Mouse (Mus musculus) fat pad, adult 2 months (tissue): ENCODE results near the gene Tekt4.

ENCODE experiments used
- DNase-seq: peaks from one replicate; pipeline ENCODE4 v3.0.0-alpha.2; 2011; ENCODE audit warnings: low read depth, low spot score; ENCODE audit errors: extremely low read depth

Tekt4 gene

DNA sequence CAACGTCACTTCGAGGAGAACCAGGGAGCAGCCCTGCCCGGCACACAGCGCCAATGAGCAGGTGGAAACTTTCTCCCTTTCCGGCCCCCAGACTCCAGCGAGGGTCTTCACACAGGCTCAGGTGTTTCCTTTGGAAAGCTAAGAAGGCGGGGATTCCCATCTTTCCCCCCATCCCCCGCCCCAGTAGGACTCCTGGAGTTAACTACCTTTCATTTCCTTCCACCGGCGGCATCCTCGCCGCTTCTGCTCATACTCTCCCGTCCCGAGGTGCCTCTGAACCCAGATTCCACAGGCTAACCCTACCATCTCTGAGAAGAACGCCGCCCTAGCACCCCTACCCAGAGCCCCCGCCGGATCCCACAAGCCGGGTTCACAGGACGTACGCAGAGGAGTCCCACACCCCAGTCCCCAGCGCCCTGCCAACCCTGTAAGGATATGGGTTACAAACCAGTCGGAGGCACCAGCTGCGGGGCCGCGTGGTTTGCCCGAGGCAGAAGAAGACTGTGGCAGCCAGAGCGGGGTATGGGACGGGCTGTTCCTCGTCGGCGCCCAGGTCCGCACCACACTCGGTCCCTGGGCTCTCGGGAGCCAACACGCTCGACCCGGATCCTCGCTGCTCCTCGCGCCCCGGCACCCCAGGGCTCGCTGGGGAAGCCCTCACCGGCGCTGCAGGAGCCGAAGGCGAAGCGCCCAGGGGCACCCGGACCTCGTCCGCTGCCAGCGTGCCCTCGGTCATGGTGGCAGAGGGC, 21.8 kb upstream of the Tekt4 start:
- no peak for DNase-seq

DNA sequence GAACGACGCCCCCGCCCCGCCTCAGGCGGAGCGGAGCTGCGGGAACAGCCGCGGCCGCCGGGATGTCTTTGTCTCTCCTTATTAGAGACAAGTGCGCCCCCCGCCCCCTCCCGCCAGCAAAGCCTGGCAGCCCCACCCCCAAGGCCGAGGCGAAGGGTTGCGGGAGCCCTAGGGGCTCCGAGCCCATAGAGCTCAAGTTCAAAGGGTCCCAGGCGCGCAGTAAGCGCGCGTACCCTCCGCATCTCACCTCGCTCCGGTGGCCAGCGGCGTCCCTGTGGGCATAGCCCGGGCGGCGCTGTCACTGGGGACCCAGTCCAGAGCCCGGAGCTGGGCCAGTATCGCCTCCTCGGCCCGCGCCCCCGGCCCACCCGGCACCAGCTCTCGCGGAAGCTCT, 21.2 kb upstream of the Tekt4 start:
- DNase-seq = no peak

DNA sequence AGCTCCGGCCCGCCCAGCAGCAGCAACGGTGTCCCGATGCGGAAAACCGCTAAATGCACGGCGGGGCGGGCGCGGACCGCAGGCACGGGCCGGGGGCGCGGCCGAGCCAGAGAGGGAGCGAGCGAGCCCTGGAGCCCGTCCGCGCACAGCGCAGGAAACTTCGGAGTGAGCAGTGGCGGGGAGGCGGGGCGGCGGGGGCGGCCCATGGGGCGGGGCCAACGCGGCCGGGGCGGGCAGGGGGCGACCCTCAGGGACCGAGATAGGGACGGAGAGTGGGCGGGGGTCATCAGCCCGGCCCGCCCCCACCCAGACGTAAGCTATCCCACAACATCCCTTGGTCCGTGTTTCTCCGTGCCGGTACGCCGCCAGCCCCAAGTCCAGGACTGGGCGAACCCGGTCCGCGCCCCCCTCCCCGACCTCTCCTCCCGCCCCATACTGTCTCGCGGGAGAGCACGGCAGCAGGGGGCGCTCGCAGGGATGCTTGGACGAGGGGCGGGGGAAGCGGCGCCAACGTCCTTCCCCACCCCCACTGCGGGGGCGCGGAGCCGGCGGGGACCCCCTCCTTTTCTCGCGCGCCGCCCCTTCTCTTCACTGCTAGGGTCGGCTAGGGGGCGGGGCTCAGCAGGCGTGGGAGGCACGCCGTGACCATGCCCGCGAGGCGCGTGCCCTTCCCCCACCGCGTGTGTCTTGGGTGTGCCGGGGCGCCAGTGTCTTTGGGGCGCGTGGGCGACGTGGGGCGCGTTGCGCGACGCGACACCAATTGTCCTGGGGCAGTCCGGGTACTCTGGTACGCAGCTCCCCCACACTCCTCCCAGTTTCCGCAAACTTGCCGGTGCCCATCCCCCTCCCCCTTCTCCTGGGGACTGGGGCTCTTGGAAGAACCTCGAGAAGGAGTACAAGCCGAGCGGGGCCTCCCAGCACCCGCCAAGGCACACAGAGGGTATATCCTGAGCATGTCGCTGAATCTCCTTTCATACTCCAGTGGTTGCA, 20.5 kb upstream of the Tekt4 start, which contains the start of gene Cacna1h:
Gene Cacna1h, minus strand, starts transcription at position 167 of the 990 bp plus-strand sequence.
- no peak for DNase-seq

DNA sequence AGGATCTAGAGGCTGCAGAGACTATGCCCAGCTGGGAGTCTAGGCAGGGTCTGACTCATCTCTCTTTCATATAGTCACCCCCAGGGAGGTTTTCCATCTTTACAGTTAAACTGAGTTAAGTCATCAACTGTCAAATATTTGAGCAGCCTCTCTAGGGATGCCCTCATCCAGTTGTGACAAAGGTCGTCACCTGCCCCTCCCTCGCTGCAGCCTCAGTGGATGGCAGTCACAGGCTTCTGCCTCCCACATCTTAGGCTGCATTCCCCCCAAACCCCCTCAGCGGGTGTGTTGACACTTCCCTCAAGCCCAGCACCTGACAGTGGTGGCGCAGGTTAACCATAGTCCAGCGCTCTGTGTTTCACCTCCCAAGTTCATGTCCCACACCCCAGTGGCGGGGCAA, 13.0 kb upstream of the Tekt4 start:
- DNase-seq = no peak

DNA sequence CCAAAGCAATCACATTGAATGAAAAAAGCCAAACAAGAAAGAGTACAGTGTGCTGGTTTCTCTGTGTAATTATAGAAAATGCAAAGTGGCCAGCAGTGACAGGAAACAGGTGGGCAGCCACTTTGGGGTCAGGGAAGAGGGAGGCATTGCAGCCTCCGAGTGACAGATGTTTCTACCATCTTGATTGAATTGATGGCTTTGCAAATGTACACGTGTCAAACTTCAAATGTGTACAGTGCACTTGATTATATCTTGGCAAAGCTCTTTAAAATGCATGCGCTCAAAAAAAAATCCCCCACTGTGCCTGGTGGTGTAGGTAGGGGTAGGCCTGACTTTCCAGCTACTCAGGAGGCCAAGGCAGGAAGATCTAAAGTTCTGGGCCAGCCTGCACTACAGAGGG, 11.5 kb upstream of the Tekt4 start:
- no peak for DNase-seq

DNA sequence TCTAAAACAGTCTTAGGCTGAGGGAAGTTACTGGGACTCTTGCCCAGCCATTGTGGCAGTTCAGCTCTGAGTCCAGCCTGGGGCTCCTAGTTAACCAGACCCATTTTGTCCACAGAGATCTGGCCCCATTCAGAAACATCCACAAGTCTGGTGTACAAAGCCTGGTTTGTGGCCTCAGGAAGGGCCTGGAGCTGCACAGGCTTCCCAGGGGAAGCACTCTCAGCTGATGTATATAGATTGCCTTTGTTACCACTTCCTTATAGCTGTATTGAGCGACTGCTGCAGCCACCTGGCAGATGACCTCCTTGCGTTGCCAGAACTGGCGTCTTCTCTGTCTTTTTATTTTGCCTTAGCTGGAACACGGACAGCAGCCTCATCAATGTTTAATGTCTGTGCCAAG, 9.3 kb upstream of the Tekt4 start:
- no peak for DNase-seq

DNA sequence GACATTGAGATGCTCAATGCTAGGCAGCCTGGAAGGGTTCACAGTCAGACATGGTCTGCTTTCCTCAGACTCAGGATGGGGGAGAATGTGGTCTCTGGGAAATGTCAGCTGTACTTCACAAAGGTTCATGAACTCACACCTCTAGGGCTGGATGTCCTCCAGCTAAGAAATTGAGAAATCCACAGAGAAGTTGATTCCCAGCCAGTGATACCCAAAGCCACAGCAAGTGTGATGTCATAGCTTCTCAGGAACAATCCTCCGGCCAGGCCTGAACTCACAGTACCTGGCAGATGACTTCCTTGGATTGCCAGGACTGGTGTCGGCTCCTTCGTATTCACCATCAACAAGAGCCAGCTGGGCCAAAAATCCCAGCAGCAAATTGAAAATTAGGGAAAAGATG, 8.6 kb upstream of the Tekt4 start:
- no peak for DNase-seq

DNA sequence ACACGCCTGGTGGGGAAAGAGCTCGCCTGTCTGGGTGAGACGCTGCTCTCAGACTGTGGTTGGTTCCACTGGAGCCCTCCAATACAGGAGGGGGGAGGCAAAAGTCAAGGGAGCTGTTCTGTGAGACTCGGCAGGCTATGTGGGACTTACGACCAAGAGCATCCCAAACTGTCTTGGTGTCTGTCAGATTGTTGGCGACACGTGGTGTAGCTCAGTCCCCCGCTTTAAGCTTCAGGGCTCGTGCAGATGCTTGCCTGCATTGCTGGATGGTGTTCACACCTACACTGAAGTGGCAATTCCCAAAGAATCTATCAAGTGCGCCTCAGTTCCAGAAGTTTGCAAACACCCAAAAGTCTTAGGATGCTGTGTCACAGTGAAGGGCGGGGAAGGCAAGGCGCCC, 6.5 kb upstream of the Tekt4 start:
- no peak for DNase-seq

DNA sequence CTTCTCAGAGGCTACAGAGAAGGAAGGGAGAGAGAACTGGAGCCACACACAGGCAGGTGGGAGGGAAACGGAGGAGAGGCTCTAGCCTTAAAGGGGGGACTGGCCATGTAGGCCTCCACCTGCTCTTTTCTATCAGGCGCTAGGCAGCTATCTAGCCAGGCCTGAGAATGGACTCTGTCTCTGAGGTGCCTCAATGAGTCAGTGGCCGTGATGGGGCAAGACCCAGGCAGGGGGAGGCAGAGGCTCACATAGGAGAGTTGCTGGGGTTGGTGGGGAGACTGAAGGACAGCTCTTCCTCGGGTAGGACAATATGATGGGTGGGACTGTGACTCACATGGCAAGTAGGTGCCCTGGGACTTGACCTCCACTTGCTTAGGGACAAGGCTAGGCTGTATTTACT, 4.1 kb upstream of the Tekt4 start:
- DNase-seq = no peak

DNA sequence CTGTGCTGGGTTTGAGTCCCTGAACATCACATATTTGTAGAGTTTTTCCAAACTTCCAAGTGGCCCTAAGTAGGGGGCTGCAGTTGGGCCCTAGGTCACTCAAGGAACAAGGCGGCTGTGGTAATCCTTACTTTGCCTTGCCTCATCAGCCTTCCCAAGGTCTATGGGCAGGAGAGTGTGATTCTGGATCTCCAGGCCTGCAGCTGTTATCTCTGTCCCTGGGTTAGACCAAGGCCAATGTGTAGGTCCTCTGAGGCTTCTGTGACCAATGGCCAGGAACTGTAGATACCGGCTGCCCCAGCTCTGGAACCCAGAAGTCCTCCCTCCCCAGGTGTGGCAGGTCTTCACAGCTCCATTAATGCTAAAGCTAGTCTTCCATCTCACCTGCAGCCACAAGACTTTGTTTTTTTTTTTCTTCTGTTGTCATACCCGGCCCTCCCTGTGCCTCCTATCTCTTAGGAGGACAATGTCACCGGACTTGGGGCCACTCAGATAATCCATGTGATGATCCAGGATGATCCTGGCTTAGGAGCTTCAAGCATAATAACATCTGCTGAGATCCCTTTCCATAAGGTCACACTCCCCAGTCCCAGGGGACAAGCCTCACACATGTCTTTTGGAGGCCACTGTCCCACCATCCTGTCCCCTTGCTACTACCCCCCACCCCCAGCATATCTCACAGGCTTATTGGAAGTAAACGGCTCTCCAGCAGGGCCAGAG, 2.0 kb upstream of the Tekt4 start:
- no peak for DNase-seq

DNA sequence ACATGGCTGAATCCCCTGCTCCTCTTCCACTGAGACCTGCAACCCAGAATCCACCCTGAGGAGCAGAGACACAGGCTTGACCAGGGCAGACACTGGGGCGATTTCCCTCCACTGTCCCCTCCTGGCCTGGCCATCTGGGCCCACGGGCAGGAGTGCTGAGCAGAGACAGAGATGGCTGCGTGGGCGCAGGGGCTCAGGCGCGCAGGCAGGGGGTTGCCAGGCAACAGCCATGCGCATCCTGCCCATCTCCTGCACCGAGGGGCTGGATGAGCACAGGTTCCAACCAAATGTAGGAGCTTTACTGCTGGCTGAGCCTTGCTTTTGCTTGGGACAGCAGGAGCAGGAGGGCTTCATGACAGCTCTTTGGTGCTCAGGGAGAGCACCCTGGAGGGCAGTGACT, 2.1 kb downstream of the Tekt4 start:
- no peak for DNase-seq

DNA sequence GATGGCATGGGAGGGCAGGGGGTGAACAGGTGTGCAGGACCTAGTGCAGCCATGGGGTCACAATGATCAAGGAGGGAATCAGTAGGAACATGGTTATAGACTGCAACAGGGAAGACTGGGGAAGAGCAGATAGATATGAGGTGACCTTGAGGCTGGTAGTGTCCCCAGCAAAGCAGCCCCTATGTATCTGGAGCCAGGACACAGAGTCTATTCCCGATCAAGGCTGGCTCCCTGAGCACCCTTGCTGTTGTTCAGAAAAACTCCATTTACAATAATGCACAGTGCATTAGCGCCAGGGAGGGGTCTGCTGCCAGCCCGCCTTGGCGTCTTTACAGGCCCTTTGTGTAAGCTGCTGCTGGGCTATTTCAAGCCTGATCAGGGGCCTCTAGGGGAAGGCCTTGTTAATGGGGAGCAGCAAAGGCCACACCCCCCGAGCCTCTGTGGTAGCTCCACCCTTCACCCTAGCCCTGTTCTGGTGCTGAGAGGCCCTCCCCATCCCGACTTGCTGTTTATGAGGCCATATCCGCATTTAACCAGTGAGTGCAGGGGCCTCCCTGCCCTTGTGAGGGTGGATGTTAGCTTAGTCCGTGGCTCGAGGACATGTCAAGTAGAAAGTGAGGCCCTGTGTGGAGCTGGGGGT, 7.9 kb downstream of the Tekt4 start:
- no peak for DNase-seq

DNA sequence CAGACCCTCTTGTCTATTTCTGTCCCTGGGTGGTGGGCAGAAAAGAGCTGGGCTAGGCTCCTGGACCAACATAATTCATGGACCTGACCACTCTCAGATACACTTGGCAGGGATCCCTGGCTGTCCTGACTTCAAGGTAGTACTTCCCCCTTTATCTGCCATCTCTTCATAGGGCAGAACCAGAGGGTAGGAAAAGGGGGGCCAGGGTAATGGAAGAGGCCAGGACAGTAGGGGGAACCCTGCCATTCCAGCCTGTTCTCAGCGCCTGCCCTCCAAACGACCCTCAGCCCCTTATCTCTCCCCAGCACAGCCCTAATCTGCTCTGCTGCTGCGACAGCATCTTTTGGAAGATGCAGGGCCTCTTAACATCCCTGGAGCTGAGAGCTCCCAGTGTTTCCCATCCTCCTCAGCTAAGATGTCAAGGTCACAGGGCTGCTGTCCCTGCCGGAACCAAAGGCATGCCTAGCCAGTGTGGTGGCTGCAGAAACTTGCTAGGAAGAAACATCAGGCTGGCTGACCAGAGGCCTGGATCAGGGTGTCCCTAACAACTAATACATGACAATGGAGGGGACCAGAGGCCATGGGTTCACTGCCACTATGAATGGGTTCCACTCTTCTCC, 9.0 kb downstream of the Tekt4 start:
- DNase-seq = no peak

DNA sequence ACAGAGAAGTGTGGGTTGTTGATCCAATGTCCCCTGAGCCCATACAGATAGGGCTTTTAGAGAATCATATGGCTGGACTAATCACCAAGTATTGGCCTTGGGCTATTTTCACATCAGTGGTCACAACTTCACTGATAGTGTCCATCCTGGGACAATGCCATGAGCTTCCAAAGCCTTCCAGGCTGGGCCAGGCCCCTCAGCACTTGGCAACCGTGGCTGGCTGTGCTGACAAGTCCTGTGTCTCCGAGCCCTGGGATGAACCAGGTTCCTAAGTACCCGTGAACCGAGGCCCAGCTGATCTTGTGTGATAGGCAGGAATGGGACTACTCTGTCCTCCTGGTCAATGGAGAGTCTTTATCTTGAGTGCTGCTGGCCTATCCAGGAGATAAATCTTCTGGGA, 9.7 kb downstream of the Tekt4 start:
- no peak for DNase-seq

DNA sequence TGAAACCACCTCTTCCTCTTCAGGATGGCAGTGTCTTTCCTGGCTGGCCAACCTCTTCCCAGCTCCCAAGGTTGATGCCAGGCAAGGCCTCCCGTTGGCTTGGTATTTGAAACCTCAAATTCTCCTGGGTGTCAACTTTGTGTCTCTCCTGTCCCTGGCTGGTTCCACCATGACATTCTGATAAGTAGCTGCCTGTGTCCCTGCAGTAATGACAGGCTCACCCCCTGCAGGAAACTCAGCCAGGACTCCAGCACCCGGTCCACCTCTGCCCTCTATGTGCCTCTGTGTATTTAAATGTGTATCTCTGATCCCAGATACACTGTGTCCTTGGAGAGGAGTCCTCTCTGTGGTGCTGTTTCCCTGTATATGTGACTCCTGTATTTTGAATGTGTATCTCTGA, 11.8 kb downstream of the Tekt4 start:
- DNase-seq = no peak

DNA sequence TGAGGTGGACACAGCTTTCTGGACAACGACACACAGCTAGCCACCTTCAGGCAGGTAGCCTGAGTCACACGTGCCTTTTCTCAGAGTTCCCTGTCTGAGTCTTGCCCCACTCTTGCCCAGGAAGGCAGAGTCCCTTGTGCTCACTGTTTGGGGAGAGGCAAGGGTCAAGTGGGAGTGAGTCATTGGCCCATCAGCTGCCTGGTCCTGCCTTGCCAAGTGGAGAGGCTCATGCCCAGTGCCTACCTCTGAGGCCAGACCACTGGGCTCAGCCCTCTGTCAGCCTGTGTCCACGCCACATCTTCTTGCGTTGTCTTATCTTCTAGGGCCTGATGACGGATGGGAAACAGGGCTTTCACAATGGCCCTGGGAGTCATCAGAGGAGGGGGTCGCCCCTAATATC, 13.4 kb downstream of the Tekt4 start:
- no peak for DNase-seq

DNA sequence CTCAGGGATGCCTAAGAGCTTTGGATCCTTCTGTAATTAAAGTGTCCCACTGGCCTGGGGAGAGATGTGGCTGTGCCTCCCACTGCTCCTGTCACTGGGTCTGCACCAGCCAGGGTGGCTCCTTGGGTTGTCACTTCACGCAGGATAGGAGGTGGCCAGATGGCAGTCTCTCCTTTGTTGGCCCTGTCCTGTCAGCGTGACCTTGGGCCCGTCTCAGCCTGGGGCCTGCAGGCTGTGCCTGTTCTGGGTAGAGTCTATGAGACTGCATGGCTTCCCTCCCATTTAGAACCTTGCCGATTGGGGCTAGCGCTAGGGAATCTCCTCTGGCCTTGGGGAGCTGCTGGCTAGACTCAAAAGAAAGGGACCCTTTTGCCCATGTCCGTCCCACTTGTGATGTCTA, 13.9 kb downstream of the Tekt4 start:
- no peak for DNase-seq

DNA sequence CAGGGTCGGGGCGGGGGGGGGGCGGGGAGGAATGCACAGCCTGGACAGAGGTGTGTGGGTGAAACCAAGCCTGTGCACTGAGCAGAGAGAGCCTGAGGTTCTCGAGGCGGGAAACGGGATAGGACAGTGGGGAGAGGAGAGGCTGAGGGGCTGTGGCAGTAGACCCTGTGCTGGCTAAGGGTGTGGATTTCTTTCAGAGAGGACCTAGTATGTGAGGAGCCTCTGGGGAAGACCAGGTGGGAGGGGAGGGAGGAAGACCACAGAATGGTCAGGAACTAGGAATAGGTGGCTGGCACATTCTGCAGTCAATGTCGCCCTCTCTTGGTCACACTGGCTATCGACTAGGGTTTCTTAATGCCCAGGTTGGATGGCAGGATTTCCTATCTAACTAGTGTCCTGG, 15.4 kb downstream of the Tekt4 start:
- DNase-seq = no peak

DNA sequence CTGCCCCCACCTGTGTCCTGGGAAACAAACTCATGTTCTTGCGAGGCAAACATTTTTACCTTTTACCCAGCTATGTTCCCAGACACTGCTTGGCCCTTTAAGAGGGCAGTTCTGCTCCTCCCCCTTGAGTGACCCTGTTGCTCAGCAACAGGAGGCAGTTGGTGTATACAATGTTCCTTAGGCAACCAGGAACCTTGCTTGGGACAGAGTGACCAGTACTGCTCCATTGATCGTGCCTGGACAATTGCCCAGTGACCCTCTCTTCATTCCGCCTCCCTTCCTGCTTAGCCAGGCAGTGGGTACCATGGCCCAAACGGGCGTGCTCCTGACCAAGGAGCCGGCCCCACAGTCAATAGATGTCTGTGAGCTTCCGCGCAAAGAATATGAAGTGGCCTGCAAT, 17.0 kb downstream of the Tekt4 start:
- DNase-seq = no peak

DNA sequence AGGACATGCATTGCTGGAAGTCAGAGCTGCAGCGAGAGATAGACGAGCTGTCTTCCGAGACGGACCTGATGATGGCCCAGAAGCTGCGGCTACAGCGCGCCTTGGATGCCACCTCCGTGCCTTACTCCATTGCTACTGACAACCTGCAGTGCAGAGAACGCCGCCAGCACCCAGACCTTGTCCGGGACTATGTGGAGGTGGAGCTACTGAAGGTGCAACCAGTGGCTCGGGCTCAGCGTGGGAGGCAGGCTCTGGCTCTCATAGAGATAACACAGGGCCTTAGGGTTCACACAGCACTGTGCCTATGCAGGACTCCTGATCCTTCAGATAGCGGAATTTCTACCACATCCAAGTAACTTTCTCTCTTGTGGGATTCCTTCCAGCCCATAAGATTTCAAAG, 17.6 kb downstream of the Tekt4 start:
- no peak for DNase-seq
